Mouse (Mus musculus) heart, adult 2 months (tissue): ENCODE data around the gene Lypla2. TPM values are rescaled to one million over a fixed set of nuclear protein-coding genes. Genes with fewer than 3 reads are reported as not detected.

Source experiments
- DNase-seq, 2 experiments: peaks; one replicate each; pipeline ENCODE4 v3.0.0; 2021
- H3K27ac ChIP-seq: fragments of 200-600 bp; 2 replicates; pipeline ENCODE4 v1.8.1; 2022
- H3K27me3 ChIP-seq: fragments of 200-500 bp; 2 replicates; pipeline ENCODE4 v1.6.1; 2012; ENCODE audit warnings: mild to moderate bottlenecking, low read length, inconsistent platforms, mixed read lengths; ENCODE audit not compliant: control insufficient read depth, insufficient read depth
- H3K36me3 ChIP-seq: fragments of 200-500 bp; 2 replicates; pipeline ENCODE4 v1.6.1; 2012; ENCODE audit warnings: low read length, inconsistent platforms; ENCODE audit not compliant: control insufficient read depth, insufficient read depth
- H3K4me1 ChIP-seq: fragments of 200-500 bp; 2 replicates; pipeline ENCODE4 v1.6.1; 2011; ENCODE audit warnings: low read length; ENCODE audit not compliant: control insufficient read depth, insufficient read depth
- H3K4me3 ChIP-seq: fragments of 200-600 bp; 2 replicates; pipeline ENCODE4 v1.8.1; 2022
- H3K79me2 ChIP-seq: fragments of 200-500 bp; replicated peaks from 2 replicates; pipeline ENCODE4 v1.6.1; 2012; ENCODE audit warnings: mild to moderate bottlenecking, inconsistent platforms, low read length, moderate library complexity, mixed read lengths; ENCODE audit not compliant: control insufficient read depth, insufficient read depth
- H3K9ac ChIP-seq: fragments of 200-500 bp; 2 replicates; pipeline ENCODE4 v1.6.1; 2012; ENCODE audit warnings: low read depth, mild to moderate bottlenecking, control low read depth, inconsistent platforms, low read length, mixed read lengths
- CTCF ChIP-seq: fragments of 200-600 bp; IDR thresholded peaks from 2 replicates; pipeline ENCODE4 v1.8.1; 2022; ENCODE audit warnings: antibody characterized with exemption, mild to moderate bottlenecking, moderate library complexity
- EP300 ChIP-seq: fragments of 200-500 bp; IDR thresholded peaks from 2 replicates; pipeline ENCODE4 v1.6.1; 2011; ENCODE audit warnings: low read depth, low read length, control low read depth; ENCODE audit not compliant: insufficient read depth
- POLR2A ChIP-seq: fragments of 200-500 bp; IDR thresholded peaks from 2 replicates; pipeline ENCODE4 v1.6.1; 2011; ENCODE audit warnings: mild to moderate bottlenecking, low read depth, low read length, control low read depth; ENCODE audit not compliant: insufficient read depth
- WGBS: fragments of 180-500 bp; shearing (Covaris S2); methylation state at CpG from one replicate; pipeline ENCODE4 v1.1.7; 2018; 5-methylcytosine and 5-hydroxymethylcytosine counted together
- intact Hi-C: fragments of 180-260 bp; cut with DNase I; formaldehyde crosslinking; loops from one replicate; pipeline ENCODE4 v1.15.1; 2025
- polyA plus RNA-seq: library from polyadenylated mRNA; depleted of rRNA; stranded (reverse); fragments of >200 nt; gene quantifications from 2 replicates; pipeline ENCODE4 v1.2.3, GENCODE M21; 2012
- total RNA-seq, 2 experiments: library from RNA; stranded (reverse); gene quantifications; 2 replicates each; pipeline ENCODE4 v1.2.3; 2021

The Lypla2 gene
- total and polyA plus RNA-seq, 3 experiments, result 35.9 to 52.2 (median 37.1) TPM

GRCm38 (mm10) chr4:136008782-136009447 is 36.5 kb upstream of the Lypla2 start:
- Histone ChIP-seq H3K4me3 (no peak overlapping the region), H3K27ac (no peak overlapping the region), H3K9ac (no peak overlapping the region), H3K36me3 (peaks cover 8% of the 10 kb centered on the region), H3K27me3 (no peaks in the 10 kb centered on the region), H3K4me1 (no peaks in the 10 kb centered on the region; the same call in 1 of the 2 replicates), H3K79me2 (no peaks in the 10 kb centered on the region)
- 95% methylated on average over 8 of the region's 8 CpGs for WGBS
- no peak for DNase-seq
- TF ChIP-seq EP300 (no peak), CTCF (no peak), POLR2A (no peak)
- intact Hi-C loops, result no loop called here

- DNase-seq, result no peak
- no peak overlapping the region for H3K9ac ChIP-seq
- TF ChIP-seq POLR2A (no peak), EP300 (no peak), CTCF (no peak)
- H3K27me3 ChIP-seq, result no peaks in the 10 kb centered on the region
- no peak overlapping the region for H3K4me3 ChIP-seq
- 73% methylated on average over 3 of the region's 3 CpGs for WGBS
- intact Hi-C loops, result no loop called here
- H3K4me1 ChIP-seq, result no peaks in the 10 kb centered on the region; the same call in 1 of the 2 replicates
- H3K36me3 ChIP-seq, result peaks cover 6% of the 10 kb centered on the region
- H3K27ac ChIP-seq, result no peak overlapping the region
- no peaks in the 10 kb centered on the region for H3K79me2 ChIP-seq
These were observed 34.4 kb upstream of the Lypla2 start for GRCm38 (mm10) chr4:136006821-136007220.

- H3K4me1 ChIP-seq, result no peaks in the 10 kb centered on the region; the same call in 1 of the 2 replicates
- 76% methylated on average over 2 of the region's 2 CpGs for WGBS
- no peak for TF ChIP-seq POLR2A
- intact Hi-C loops, result no loop called here
- peaks cover 3% of the 10 kb centered on the region for H3K36me3 ChIP-seq
- H3K4me3 ChIP-seq, result no peak overlapping the region
- no peak overlapping the region for H3K9ac ChIP-seq
- H3K79me2 ChIP-seq, result no peaks in the 10 kb centered on the region
- no peak for DNase-seq
- H3K27ac ChIP-seq, result no peak overlapping the region
- no peaks in the 10 kb centered on the region for H3K27me3 ChIP-seq
These were observed 32.5 kb upstream of the Lypla2 start for GRCm38 (mm10) chr4:136004921-136005320.

DNA sequence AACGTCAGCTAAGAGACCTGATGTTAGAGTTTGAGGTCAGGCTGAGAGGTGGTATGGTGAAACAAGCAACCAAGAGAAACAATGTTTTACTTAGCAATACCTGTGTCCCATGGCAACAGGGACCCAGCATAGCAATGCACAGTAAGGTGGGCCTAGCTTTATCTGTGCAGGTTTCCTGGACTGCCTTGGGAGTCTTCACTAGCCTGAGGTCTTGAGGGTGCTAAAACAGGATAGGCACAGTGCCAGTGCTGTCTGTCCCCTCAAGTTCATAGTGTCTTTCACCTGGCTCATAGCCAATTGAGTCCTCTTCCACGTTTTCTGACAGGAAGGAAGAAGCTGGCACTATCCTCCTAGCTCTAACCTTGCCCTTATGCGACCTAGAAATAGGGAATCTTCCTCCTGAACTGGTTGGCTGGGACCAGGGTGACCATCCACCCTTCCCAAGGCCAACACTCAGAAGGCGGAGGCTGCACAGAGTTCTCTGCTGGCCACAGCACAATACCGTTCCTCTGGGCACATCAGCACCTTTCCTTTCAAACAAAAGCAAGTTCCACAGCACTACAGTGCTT is 31.8 kb upstream of the Lypla2 start:
- Histone ChIP-seq H3K4me1 (no peaks in the 10 kb centered on the region; the same call in 1 of the 2 replicates), H3K4me3 (no peak overlapping the region), H3K79me2 (no peaks in the 10 kb centered on the region), H3K27me3 (no peaks in the 10 kb centered on the region), H3K36me3 (peaks cover 3% of the 10 kb centered on the region), H3K9ac (no peak overlapping the region), H3K27ac (no peak overlapping the region)
- intact Hi-C loops, result no loop called here
- DNase-seq, result no peak
- no peak for TF ChIP-seq EP300
- no peak for TF ChIP-seq CTCF
- no peak for TF ChIP-seq POLR2A
- WGBS, result 64% methylated on average over 5 of the region's 5 CpGs

DNA sequence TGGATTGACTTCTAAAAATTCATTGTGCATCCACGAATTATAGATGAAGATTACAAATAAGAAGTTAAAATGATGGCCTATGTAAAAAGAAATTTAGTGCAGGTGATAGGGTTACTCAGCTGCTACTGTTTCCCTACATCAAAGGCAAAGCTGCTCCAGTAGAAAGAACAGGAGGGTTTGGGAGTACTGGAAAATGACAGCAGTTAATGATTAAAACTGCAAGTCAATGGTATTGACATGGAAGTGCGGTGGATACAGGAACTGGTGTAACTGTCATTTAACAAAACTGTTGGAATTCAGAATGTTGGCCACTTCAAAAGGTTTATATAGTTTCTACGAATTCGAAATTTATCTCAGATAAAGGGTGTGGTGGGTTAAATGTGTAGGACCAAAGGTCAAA is 22.7 kb upstream of the Lypla2 start:
- H3K4me3 ChIP-seq, result no peak overlapping the region
- H3K27me3 ChIP-seq, result no peaks in the 10 kb centered on the region
- TF ChIP-seq POLR2A (no peak), EP300 (no peak), CTCF (no peak)
- no peak overlapping the region for H3K27ac ChIP-seq
- WGBS, result 82% methylated on average over 4 of the region's 4 CpGs
- H3K9ac ChIP-seq, result no peak overlapping the region
- H3K4me1 ChIP-seq, result no peaks in the 10 kb centered on the region
- intact Hi-C loops, result no loop called here
- DNase-seq, result no peak
- no peaks in the 10 kb centered on the region for H3K36me3 ChIP-seq
- H3K79me2 ChIP-seq, result no peaks in the 10 kb centered on the region

DNA sequence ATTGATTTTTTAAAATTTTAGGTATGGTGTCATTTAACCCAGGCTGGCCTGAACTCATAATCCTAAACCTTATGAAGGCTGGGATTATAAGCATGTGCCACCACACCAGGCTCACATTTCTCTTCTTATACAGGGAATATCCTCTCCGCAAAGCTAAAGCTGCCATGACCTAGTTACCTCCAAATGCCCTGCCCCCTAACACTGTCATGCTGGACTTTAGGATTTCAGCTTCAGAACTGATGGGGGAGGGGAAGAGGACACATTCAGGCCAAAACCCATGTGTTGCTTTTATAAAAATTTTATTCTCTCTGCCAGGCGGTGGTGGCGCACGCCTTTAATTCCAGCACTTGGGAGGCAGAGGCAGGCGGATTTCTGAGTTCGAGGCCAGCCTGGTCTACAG is 21.5 kb upstream of the Lypla2 start:
- Histone ChIP-seq H3K4me3 (no peak overlapping the region), H3K27ac (no peak overlapping the region), H3K27me3 (no peaks in the 10 kb centered on the region), H3K36me3 (no peaks in the 10 kb centered on the region), H3K4me1 (no peaks in the 10 kb centered on the region), H3K79me2 (no peaks in the 10 kb centered on the region), H3K9ac (no peak overlapping the region)
- intact Hi-C loops, result no loop called here
- no peak for DNase-seq
- TF ChIP-seq CTCF, result no peak
- WGBS, result 94% methylated on average over 6 of the region's 6 CpGs
